ENCODE assay signal across 34 mouse cellular contexts in genomic region chr2:25069537-25069936, GRCm38 (mm10). TPM values are rescaled to one million over a fixed set of nuclear protein-coding genes. Genes with fewer than 3 reads are reported as not detected.
"Had no signal": no experiment of that assay in that cellular context is flagged by ENCODE, and none has a peak within 500 bp of the region (broad histone marks: within the 10 kb centered on the region; RNA-seq: fewer than 3 reads in every experiment).

No protein-coding gene starts in this region.

- DNase-seq: gastrocnemius, adult 2 months; gastrocnemius, postnatal 10 days; gastrocnemius, postnatal 25 days; heart, adult 18-20 months; heart, postnatal 14 days; heart, postnatal 36 days; kidney, adult 18-20 months; kidney, adult 8-10 months; kidney, postnatal 10 days; kidney, postnatal 25 days; kidney, postnatal 4 days; liver; liver, embryonic 13.5 days had no signal

- H3K4me1 ChIP-seq: heart, embryonic 13.5 days; heart, embryonic 15.5 days; hindbrain, embryonic 13.5 days; hindbrain, embryonic 15.5 days; limb, embryonic 10.5 days; limb, embryonic 12.5 days had no signal

- H3K36me3 ChIP-seq: heart, embryonic 13.5 days; heart, embryonic 15.5 days; hindbrain, embryonic 13.5 days; hindbrain, embryonic 15.5 days; limb, embryonic 10.5 days; limb, embryonic 12.5 days; liver, embryonic 13.5 days had no signal

- H3K9ac ChIP-seq: heart, embryonic 13.5 days; heart, embryonic 15.5 days; hindbrain, embryonic 13.5 days; hindbrain, embryonic 15.5 days; limb, embryonic 12.5 days; liver, embryonic 13.5 days had no signal

- H3K27ac ChIP-seq: gastrocnemius, adult 2 months; heart, embryonic 13.5 days; heart, embryonic 15.5 days; hindbrain, embryonic 13.5 days; hindbrain, embryonic 15.5 days; hindbrain, postnatal 0 days; layer of hippocampus, adult 2 months; left cerebral cortex, adult 2 months; limb, embryonic 10.5 days; limb, embryonic 12.5 days; liver, embryonic 13.5 days had no signal

- H3K4me3 ChIP-seq: gastrocnemius, adult 2 months; heart, embryonic 13.5 days; heart, embryonic 15.5 days; hindbrain, embryonic 13.5 days; hindbrain, embryonic 15.5 days; layer of hippocampus, adult 2 months; left cerebral cortex, adult 2 months; limb, embryonic 10.5 days; limb, embryonic 12.5 days; liver, embryonic 13.5 days had no signal

- H3K9me3 ChIP-seq: heart, embryonic 13.5 days; heart, embryonic 15.5 days; hindbrain, embryonic 13.5 days; hindbrain, embryonic 15.5 days; limb, embryonic 10.5 days; limb, embryonic 12.5 days; liver, embryonic 13.5 days had no signal

- ATAC-seq: hindbrain, postnatal 0 days; intestine, postnatal 0 days had no signal

- H3K27me3 ChIP-seq: heart, embryonic 13.5 days; heart, embryonic 15.5 days; hindbrain, embryonic 13.5 days; hindbrain, embryonic 15.5 days; limb, embryonic 12.5 days; liver, embryonic 13.5 days had no signal

RNA-seq across cellular contexts. Expression of gene Entpd8, which starts 10.6 kb away (rescaled TPM):
- total RNA-seq: gastrocnemius, adult 2 months; gastrocnemius, postnatal 10 days; gastrocnemius, postnatal 25 days; gastrocnemius, postnatal 4 days; granulocyte monocyte progenitor cell, adult 5-6 weeks; heart, adult 18-20 months; heart, adult 8-10 months; heart, postnatal 14 days; heart, postnatal 36 days; hematopoietic stem cell, adult 5-6 weeks; hindbrain, postnatal 0 days; layer of hippocampus, adult 2 months; layer of hippocampus, postnatal 10 days; layer of hippocampus, postnatal 25 days; left cerebral cortex, adult 2 months; left cerebral cortex, postnatal 14 days; left cerebral cortex, postnatal 36 days had no signal
- polyA plus RNA-seq: heart, embryonic 11.5 days; heart, embryonic 13.5 days; heart, embryonic 15.5 days; heart, postnatal 0 days; hindbrain, embryonic 11.5 days; hindbrain, embryonic 13.5 days; hindbrain, postnatal 0 days; limb, embryonic 10.5 days; limb, embryonic 12.5 days had no signal

RNA-seq across cellular contexts. Expression of gene Noxa1, which starts 25.4 kb away (rescaled TPM):
- total RNA-seq: gastrocnemius, adult 2 months; gastrocnemius, postnatal 10 days; gastrocnemius, postnatal 25 days; gastrocnemius, postnatal 4 days; granulocyte monocyte progenitor cell, adult 5-6 weeks; heart, adult 18-20 months; heart, adult 8-10 months; heart, postnatal 14 days; heart, postnatal 36 days; hematopoietic stem cell, adult 5-6 weeks; hindbrain, postnatal 0 days; layer of hippocampus, adult 2 months; layer of hippocampus, postnatal 10 days; layer of hippocampus, postnatal 25 days; left cerebral cortex, adult 2 months; left cerebral cortex, postnatal 14 days; left cerebral cortex, postnatal 36 days had no signal
- polyA plus RNA-seq: heart, embryonic 13.5 days; heart, postnatal 0 days; hindbrain, embryonic 11.5 days; hindbrain, embryonic 13.5 days; hindbrain, embryonic 15.5 days; hindbrain, postnatal 0 days; limb, embryonic 12.5 days had no signal
